Mouse (Mus musculus): ENCODE results near the gene Pde4d. TPM values are rescaled to one million over a fixed set of nuclear protein-coding genes. Genes with fewer than 3 reads are reported as not detected.
A peak's percentile ranks its signal among the peaks of the same experiment; 100 is the strongest.

The Pde4d gene
- polyA plus RNA-seq, 1 experiment = 33.8 TPM

- no peak for TF ChIP-seq POLR2A (IDR thresholded peaks at IDR 0.05; ENCODE audit: borderline replicate concordance, insufficient read depth, low read length)
- TF ChIP-seq CTCF (IDR thresholded peaks at IDR 0.05; ENCODE audit: borderline replicate concordance, insufficient read depth, low read depth, low read length) = no peak
- Histone ChIP-seq H3K27me3 (ENCODE audit: control insufficient read depth, insufficient read depth, low read length) (no peaks in the 10 kb centered on the region), H3K4me3 (replicated peaks; ENCODE audit: insufficient read depth, low read depth, low read length) (no peak overlapping the region), H3K27ac (ENCODE audit: insufficient read depth, low read length) (no peak overlapping the region), H3K4me1 (ENCODE audit: control insufficient read depth, insufficient read depth, low read length) (no peaks in the 10 kb centered on the region)
- 73% methylated on average over 2 of the region's 2 CpGs for WGBS
- DNase-seq = no peak
Measured at GRCm38 (mm10) chr13:108998739-108999138, 549.0 kb downstream of the Pde4d start.

GRCm38 (mm10) chr13:109024703-109025102 is 575.0 kb downstream of the Pde4d start:
- no peak for TF ChIP-seq CTCF (IDR thresholded peaks at IDR 0.05; ENCODE audit: borderline replicate concordance, insufficient read depth, low read depth, low read length)
- no peak for TF ChIP-seq POLR2A (IDR thresholded peaks at IDR 0.05; ENCODE audit: borderline replicate concordance, insufficient read depth, low read length)
- no peak overlapping the region for H3K4me3 ChIP-seq (replicated peaks; ENCODE audit: insufficient read depth, low read depth, low read length)
- H3K4me1 ChIP-seq (ENCODE audit: control insufficient read depth, insufficient read depth, low read length) = no peaks in the 10 kb centered on the region
- H3K27ac ChIP-seq (ENCODE audit: insufficient read depth, low read length) = no peak overlapping the region
- H3K27me3 ChIP-seq (ENCODE audit: control insufficient read depth, insufficient read depth, low read length) = no peaks in the 10 kb centered on the region
- WGBS = 31% methylated on average over 1 of the region's 1 CpGs
- DNase-seq = no peak

DNA sequence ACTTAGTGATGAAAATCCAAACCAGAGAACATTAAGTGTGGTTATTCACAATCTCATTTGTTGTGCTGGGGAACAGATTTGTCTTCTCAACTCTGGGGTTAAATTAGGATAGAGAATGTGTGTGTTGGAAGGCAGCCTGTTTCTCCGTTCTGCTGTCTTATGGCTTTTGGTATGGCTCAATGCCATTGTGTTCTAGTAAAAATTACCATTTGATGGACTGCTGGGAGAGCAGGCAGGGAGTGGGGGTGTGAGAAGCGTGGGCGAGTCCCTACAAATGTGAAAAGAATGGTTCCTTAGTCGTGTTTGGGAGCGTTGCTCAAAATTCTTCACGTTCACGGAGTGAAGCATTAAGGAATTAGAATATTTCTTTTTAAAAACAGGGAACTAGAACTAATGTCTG is 597.4 kb downstream of the Pde4d start:
- peaks cover 2% of the 10 kb centered on the region; the same call in 1 of the 2 replicates for H3K4me1 ChIP-seq (ENCODE audit: control insufficient read depth, insufficient read depth, low read length)
- DNase-seq = peak; percentile 32 to 70
- WGBS = 12% methylated on average over 7 of the region's 7 CpGs
- no peaks in the 10 kb centered on the region for H3K27me3 ChIP-seq (ENCODE audit: control insufficient read depth, insufficient read depth, low read length)
- peak overlapping the region; percentile 44 for H3K4me3 ChIP-seq (replicated peaks; ENCODE audit: insufficient read depth, low read depth, low read length)
- TF ChIP-seq POLR2A (IDR thresholded peaks at IDR 0.05; ENCODE audit: borderline replicate concordance, insufficient read depth, low read length) (no peak), CTCF (IDR thresholded peaks at IDR 0.05; ENCODE audit: borderline replicate concordance, insufficient read depth, low read depth, low read length) (no peak)
- H3K27ac ChIP-seq (ENCODE audit: insufficient read depth, low read length) = no peak overlapping the region

DNA sequence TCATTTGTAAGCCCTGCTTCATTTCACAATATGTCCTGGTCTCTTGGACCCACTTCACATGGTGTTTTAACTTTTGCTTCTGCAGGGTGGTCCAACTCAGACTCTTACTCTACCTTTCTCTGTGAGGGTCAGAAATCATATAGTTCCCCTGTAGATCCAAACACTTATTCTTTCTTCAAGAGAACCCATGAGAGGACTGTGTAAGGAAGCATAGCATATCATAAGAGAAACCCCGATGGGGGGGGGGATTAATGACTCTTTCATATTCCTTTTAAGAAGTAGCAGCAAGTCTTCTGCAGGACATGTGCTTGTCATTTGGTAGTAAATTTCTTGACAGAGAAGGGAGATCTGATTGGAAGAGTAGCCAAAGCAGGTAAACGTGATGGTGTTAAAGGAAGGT is 603.1 kb downstream of the Pde4d start:
- H3K27ac ChIP-seq (ENCODE audit: insufficient read depth, low read length) = no peak overlapping the region

DNA sequence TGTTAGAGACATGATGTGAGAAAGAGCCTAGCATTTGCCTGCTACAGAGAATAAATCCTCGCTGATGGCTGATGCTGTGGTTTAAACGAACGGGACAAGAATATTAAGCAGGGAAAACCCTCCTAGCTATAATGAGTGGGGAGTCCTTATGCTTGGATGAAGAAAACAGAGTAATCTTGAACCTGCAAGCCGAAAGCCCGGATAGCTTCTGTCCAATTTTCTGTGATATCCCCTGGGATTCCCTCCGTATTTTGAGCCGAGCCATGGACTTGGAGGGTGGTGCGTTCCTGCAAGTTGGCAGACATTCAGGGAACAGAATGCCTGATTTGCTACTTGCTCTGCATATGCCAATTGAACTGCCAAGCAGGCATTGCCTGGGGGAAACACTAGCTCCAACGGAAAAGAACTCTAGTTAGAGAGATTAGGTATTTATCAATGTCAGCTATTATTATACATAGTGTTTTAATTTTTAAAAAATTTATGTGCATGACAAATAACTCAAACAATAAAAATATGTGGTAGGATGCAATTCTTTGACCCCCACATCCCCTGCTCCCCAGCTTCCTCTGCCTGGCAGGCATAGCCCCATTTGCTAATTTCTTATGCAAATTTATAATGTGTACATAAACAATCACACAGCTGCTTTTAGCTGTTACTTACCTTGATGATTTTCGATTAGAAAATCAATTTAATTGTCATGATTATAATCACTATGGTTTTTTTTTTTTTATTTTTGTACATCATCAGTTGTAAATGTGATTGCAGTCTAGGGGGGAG is 603.7 kb downstream of the Pde4d start:
- H3K4me3 ChIP-seq (replicated peaks; ENCODE audit: insufficient read depth, low read depth, low read length) = peak overlapping the region; percentile 44
- DNase-seq = peak; percentile 71 to 86
- H3K27ac ChIP-seq (ENCODE audit: insufficient read depth, low read length) = no peak overlapping the region
- H3K4me1 ChIP-seq (ENCODE audit: control insufficient read depth, insufficient read depth, low read length) = no peaks in the 10 kb centered on the region
- WGBS = 3% methylated on average over 10 of the region's 10 CpGs
- no peaks in the 10 kb centered on the region for H3K27me3 ChIP-seq (ENCODE audit: control insufficient read depth, insufficient read depth, low read length)
- no peak for TF ChIP-seq CTCF (IDR thresholded peaks at IDR 0.05; ENCODE audit: borderline replicate concordance, insufficient read depth, low read depth, low read length)
- no peak for TF ChIP-seq POLR2A (IDR thresholded peaks at IDR 0.05; ENCODE audit: borderline replicate concordance, insufficient read depth, low read length)

More for the DNA sequence above, 603.1 kb downstream of the Pde4d start:
- no peak for DNase-seq
- WGBS = 11% methylated on average over 2 of the region's 2 CpGs
- no peaks in the 10 kb centered on the region for H3K27me3 ChIP-seq (ENCODE audit: control insufficient read depth, insufficient read depth, low read length)
- no peaks in the 10 kb centered on the region for H3K4me1 ChIP-seq (ENCODE audit: control insufficient read depth, insufficient read depth, low read length)
- H3K4me3 ChIP-seq (replicated peaks; ENCODE audit: insufficient read depth, low read depth, low read length) = no peak overlapping the region
- no peak for TF ChIP-seq POLR2A (IDR thresholded peaks at IDR 0.05; ENCODE audit: borderline replicate concordance, insufficient read depth, low read length)
- no peak for TF ChIP-seq CTCF (IDR thresholded peaks at IDR 0.05; ENCODE audit: borderline replicate concordance, insufficient read depth, low read depth, low read length)

DNA sequence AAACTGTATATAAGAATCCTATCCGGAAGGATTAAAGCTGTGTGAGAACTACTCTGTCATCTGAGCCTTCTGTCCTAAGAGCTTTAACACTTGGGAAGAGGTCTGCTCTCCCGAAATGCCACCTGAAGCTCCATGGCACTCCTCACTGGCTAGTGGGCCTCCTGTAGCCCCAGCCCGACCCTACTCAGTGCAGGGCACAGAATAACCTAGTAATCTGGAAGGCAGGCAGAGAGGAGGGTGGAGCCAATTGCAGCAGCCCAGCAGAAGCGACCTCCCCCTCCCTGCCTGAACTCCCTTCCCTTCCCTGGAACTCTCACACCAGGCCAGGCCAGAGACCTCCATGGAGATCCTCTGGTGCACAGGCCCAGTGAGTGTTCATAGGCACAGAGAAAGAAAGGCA is 608.3 kb downstream of the Pde4d start:
- no peaks in the 10 kb centered on the region for H3K4me1 ChIP-seq (ENCODE audit: control insufficient read depth, insufficient read depth, low read length)
- H3K4me3 ChIP-seq (replicated peaks; ENCODE audit: insufficient read depth, low read depth, low read length) = no peak overlapping the region
- 64% methylated on average over 4 of the region's 4 CpGs for WGBS
- TF ChIP-seq CTCF (IDR thresholded peaks at IDR 0.05; ENCODE audit: borderline replicate concordance, insufficient read depth, low read depth, low read length) (no peak), POLR2A (IDR thresholded peaks at IDR 0.05; ENCODE audit: borderline replicate concordance, insufficient read depth, low read length) (no peak)
- no peak overlapping the region for H3K27ac ChIP-seq (ENCODE audit: insufficient read depth, low read length)
- H3K27me3 ChIP-seq (ENCODE audit: control insufficient read depth, insufficient read depth, low read length) = no peaks in the 10 kb centered on the region
- no peak for DNase-seq

DNA sequence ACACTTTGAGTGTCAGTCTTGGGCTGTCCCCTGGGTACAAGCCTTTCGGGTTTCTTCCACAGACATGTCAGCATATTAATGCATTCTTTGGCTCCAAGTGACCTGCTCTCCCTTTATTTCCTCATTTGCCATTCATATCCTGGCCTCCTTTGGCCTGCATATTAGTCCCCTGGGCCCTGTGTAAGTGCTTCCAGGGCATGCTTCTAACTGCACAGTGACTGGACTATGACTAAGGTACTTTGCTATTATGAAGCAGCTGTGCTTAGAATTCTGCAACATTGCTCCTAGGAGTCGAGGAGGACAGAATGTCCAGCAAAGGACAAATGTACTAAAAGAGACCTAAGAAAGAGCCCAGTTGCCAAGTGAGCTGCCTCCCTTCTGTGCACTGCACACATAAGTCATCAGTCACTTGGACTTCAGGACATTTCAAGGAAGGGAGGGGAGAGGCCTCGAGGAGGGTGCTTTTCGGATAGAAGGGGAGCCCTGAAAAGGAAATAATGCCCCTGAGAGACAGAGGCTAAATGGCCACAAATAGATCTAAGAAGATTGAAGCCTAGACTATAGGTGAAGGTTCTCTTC is 616.9 kb downstream of the Pde4d start:
- DNase-seq = no peak
- Histone ChIP-seq H3K27ac (ENCODE audit: insufficient read depth, low read length) (no peak overlapping the region), H3K4me3 (replicated peaks; ENCODE audit: insufficient read depth, low read depth, low read length) (no peak overlapping the region), H3K4me1 (ENCODE audit: control insufficient read depth, insufficient read depth, low read length) (peaks cover 3% of the 10 kb centered on the region; the same call in 1 of the 2 replicates), H3K27me3 (ENCODE audit: control insufficient read depth, insufficient read depth, low read length) (no peaks in the 10 kb centered on the region)
- WGBS = 76% methylated on average over 4 of the region's 4 CpGs
- TF ChIP-seq POLR2A (IDR thresholded peaks at IDR 0.05; ENCODE audit: borderline replicate concordance, insufficient read depth, low read length) (no peak), CTCF (IDR thresholded peaks at IDR 0.05; ENCODE audit: borderline replicate concordance, insufficient read depth, low read depth, low read length) (no peak)
